ENCODE assay signal across 8 mouse cellular contexts in the genomic region with DNA sequence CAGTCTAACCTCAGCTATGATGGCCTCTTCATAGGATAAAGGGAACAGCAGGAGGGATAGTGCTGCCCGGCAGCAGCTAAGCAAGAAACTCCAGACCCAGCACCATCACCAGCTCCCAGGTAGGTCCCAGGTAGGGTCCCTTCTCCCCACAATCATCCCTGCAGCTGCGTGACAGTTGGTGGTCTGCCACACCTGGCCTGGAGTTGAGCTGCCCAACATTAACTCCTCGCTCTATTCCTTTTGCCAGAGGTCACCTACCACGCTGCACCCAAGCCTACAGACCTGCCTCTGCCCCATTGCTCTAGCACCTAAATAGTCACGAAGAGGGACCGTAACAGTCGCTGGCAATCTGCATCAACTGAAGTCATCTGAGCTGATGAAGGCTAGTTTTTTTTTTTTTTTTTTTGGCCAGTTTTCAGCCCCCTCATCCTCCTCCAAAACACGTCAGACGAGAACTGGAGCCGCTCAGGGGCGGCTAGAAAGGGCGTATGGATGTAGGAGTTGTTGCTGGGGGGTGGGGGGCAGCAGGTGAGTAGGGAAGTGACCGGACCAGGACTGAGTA. TPM values are rescaled to one million over a fixed set of nuclear protein-coding genes. Genes with fewer than 3 reads are reported as not detected.
DNase-seq lines count a peak whose midpoint lies in the region; ATAC-seq lines count a peak whose summit lies in the region.

No protein-coding gene starts in this region.

- H3K4me2 ChIP-seq in heart, embryonic 15.5 days: peak overlapping the region; percentile 95
- peak overlapping the region; percentile 86 for H3K4me2 ChIP-seq in hindbrain, embryonic 13.5 days
- peak overlapping the region; percentile 81 for H3K4me2 ChIP-seq in midbrain, embryonic 15.5 days

- peak overlapping the region; percentile 95; the same call in 1 of the 2 replicates for H3K27ac ChIP-seq in heart, embryonic 15.5 days
- H3K27ac ChIP-seq in hindbrain, embryonic 13.5 days: peak overlapping the region; percentile 90
- peak overlapping the region; percentile 93 for H3K27ac ChIP-seq in midbrain, embryonic 15.5 days

- peak overlapping the region; percentile 96; the same call in 1 of the 2 replicates for H3K9ac ChIP-seq in heart, embryonic 15.5 days
- peak overlapping the region; percentile 97 for H3K9ac ChIP-seq in hindbrain, embryonic 13.5 days
- peak overlapping the region; percentile 94 for H3K9ac ChIP-seq in midbrain, embryonic 15.5 days

- WGBS in heart, embryonic 15.5 days: 8% methylated on average over 13 of the region's 13 CpGs
- WGBS in hindbrain, embryonic 13.5 days: 7% methylated on average over 13 of the region's 13 CpGs
- 4% methylated on average over 13 of the region's 13 CpGs for WGBS in midbrain, embryonic 15.5 days

- H3K27me3 ChIP-seq in heart, embryonic 15.5 days: peaks cover 73% of the 10 kb centered on the region
- H3K27me3 ChIP-seq in hindbrain, embryonic 13.5 days: peaks cover 21% of the 10 kb centered on the region
- H3K27me3 ChIP-seq in midbrain, embryonic 15.5 days (replicated peaks): 0 out of 2 replicates have a peak, but pooled peaks cover 2% of the 10 kb centered on the region

- no peaks in the 10 kb centered on the region for H3K36me3 ChIP-seq in heart, embryonic 15.5 days
- peaks cover 5% of the 10 kb centered on the region; the same call in 1 of the 2 replicates for H3K36me3 ChIP-seq in hindbrain, embryonic 13.5 days
- H3K36me3 ChIP-seq in midbrain, embryonic 15.5 days (replicated peaks): no peaks in the 10 kb centered on the region

- no peaks in the 10 kb centered on the region for H3K9me3 ChIP-seq in heart, embryonic 15.5 days (replicated peaks)
- no peaks in the 10 kb centered on the region for H3K9me3 ChIP-seq in hindbrain, embryonic 13.5 days
- no peaks in the 10 kb centered on the region for H3K9me3 ChIP-seq in midbrain, embryonic 15.5 days

- H3K4me3 ChIP-seq in heart, embryonic 15.5 days: peak overlapping the region; percentile 83
- peak overlapping the region; percentile 95 for H3K4me3 ChIP-seq in hindbrain, embryonic 13.5 days
- H3K4me3 ChIP-seq in midbrain, embryonic 15.5 days: peak overlapping the region; percentile 81

- H3K4me1 ChIP-seq in heart, embryonic 15.5 days (replicated peaks): peaks cover 44% of the 10 kb centered on the region
- H3K4me1 ChIP-seq in hindbrain, embryonic 13.5 days (replicated peaks): peaks cover 43% of the 10 kb centered on the region
- peaks cover 37% of the 10 kb centered on the region for H3K4me1 ChIP-seq in midbrain, embryonic 15.5 days

- DNase-seq in heart, adult 18-20 months: no peak
- peak; percentile 65 for DNase-seq in cerebellum, adult 9-10 months
- DNase-seq in layer of hippocampus, postnatal 25 days (ENCODE audit: extremely low spot score in 1 of 2, low spot score in 1 of 2): no peak
- DNase-seq in frontal cortex, postnatal 10 days (ENCODE audit: low spot score in 2 of 2): no peak

- ATAC-seq in heart, embryonic 15.5 days (replicated peaks; ENCODE audit: insufficient number of reproducible peaks, insufficient read depth, low FRiP score, low read depth): no peak
- 0 out of 2 replicates have a peak, but pooled peaks have one; percentile 0 for ATAC-seq in hindbrain, embryonic 13.5 days (ENCODE audit: low FRiP score)
- peak; percentile 1; the same call in 1 of the 2 replicates for ATAC-seq in midbrain, embryonic 15.5 days (replicated peaks)
- ATAC-seq in megakaryocyte progenitor cell, adult 5-6 weeks (replicated peaks; ENCODE audit: poor library complexity): no peak

RNA-seq across cellular contexts. Expression of a gene that starts 0.7 kb away (rescaled TPM):
- polyA plus RNA-seq in heart, embryonic 15.5 days (2015; fragmentation: Nextera tagmentation; extraction: Ambion mirVana): 61.3 and 71.4 TPM in 2 replicates
- 100 to 1,000 TPM; 467 to 480 TPM for total RNA-seq in heart, adult 18-20 months (2021)
- polyA plus RNA-seq in hindbrain, embryonic 13.5 days (2015; fragmentation: Nextera tagmentation; extraction: Ambion mirVana): 56.2 and 57.1 TPM in 2 replicates
- polyA plus RNA-seq in midbrain, embryonic 15.5 days (2015; fragmentation: Nextera tagmentation; extraction: Ambion mirVana): 62.3 and 66.1 TPM in 2 replicates
- 41.5 and 51.3 TPM in 2 replicates for total RNA-seq in megakaryocyte progenitor cell, adult 5-6 weeks (2015)
- total RNA-seq in megakaryocyte progenitor cell, adult 5-6 weeks (2017): 58.8 and 70.5 TPM in 2 replicates
- total RNA-seq in layer of hippocampus, postnatal 25 days (2021): 100 to 1,000 TPM; 144 to 149 TPM

Comparison
In these comparisons a context has a peak if more than half of its experiments do, and no peak if none do; other contexts are left out.
1. ATAC-seq: peak in hindbrain, embryonic 13.5 days (single experiment) and midbrain, embryonic 15.5 days (single experiment); none in heart, embryonic 15.5 days (single experiment) and megakaryocyte progenitor cell, adult 5-6 weeks (single experiment).
2. Peak in every context shown above with its lines, with median percentiles within 50 percentile points of each other: H3K27ac ChIP-seq, H3K4me2 ChIP-seq, H3K4me3 ChIP-seq and H3K9ac ChIP-seq.